Mouse (Mus musculus) granulocyte monocyte progenitor cell, adult 5-6 weeks (primary cell): Measurements from ENCODE around the gene Fam217b. TPM values are rescaled to one million over a fixed set of nuclear protein-coding genes. Genes with fewer than 3 reads are reported as not detected.

Source experiments
- ATAC-seq: replicated peaks from 2 replicates; pipeline ENCODE4 v1.8.0; 2016; ENCODE audit warnings: mild to moderate bottlenecking, moderate TSS enrichment, inconsistent platforms; ENCODE audit not compliant: poor library complexity, severe bottlenecking
- total RNA-seq, 2 experiments: library from RNA; stranded (forward) in 1 of 2; stranded (reverse) in 1 of 2; fragments of 200-712, 200-1000 nt in 1 of 2; fragments of >200 nt in 1 of 2; fragmentation: Nextera tagmentation in 1 of 2; gene quantifications; 2 replicates each; pipeline ENCODE4 v1.2.3; 2014 to 2017

The Fam217b gene
- total RNA-seq (2014; fragmentation: Nextera tagmentation), result 7.0 and 7.4 TPM in 2 replicates
- 3.9 and 5.9 TPM in 2 replicates for total RNA-seq (2017)

DNA sequence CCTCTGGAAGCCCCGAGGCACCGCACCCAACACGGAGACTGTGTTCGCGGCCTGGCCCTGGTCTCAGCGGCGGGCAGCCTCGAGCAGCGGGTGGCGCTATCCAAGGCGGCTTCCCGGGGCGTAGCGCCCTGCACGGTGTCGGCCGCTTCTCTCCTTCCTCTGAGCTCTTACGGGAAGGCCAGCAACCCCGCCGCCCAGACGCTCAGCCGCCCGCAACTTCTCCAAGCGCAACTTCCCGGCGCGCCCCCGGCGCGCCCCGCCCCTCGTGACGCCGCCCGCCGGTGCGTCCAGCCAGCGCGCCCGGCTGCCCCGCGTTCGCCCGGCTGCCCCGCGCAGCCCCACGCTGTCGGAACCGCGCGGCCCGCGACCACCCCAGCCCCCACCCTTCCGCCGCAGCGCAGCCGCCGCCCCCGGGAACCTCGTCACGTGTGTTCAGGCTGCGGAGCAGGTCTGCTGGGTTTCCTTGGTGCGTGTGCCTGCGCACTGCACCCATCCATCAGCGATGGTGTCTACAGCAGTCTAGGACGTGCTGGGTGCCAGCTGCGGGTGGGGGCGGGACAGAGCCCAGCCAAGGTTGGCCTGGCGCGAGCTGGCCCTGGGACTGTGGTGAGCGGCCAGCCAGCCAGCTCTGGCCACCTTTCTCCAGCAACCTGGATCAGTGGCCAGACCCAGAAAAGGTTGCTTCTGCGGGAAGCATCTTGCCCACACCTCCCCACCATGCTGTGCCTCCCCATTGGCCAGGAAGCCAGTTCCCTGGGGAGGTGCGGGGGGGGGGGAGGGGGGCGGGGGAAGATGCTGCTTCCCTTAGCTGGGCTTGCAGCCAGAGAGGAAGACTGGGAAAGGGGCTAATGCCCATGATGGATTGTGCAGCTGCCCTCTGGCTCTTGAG lies at the start of gene Fam217b, which contains the start of gene Ppp1r3d:
TSS of gene Fam217b (plus strand) at position 264 of the 889 bp plus-strand sequence.
TSS of gene Ppp1r3d (minus strand) at position 212 of the 889 bp plus-strand sequence.
- peak; percentile 57 for ATAC-seq

DNA sequence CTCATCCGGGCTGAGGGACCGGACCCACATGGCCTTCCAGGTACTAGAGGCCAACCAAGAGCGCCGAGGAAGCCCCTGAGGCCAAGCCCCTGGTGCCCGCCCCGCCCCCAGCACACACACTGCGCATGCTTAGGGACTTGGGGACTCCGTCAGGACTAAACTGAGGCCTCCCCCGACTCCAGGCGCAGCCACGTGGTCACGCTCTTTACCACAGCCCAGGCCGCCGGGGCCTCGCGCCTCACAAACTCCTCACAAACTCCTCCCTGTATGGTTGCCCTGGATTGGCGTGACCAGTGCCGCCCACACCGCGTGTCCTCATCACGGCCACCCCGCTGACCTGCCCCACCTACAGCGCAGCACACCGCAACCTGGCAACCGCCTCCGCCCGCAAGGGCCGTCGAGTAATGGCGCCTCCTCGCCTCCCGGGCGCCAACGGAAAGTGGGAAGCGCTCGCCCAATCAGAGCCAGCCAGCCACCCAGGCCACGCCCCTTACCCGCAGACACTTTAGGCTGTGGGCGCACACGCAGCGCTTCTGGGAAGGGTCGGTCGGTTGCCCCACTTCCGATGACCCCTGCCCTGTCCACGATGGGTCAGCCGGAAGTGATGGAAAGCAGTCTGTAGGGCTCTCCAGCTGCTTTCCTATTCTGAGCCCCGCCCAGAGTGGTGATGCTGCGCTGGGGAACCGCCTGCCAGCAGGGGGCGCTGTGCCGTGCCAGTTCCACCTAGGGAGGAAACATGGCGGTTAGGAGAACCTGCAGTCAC lies 7.1 kb upstream of the Fam217b start, which contains the start of gene Sycp2:
TSS of gene Sycp2 (minus strand) at position 633 of the 763 bp plus-strand sequence.
- ATAC-seq, result peak; percentile 23

DNA sequence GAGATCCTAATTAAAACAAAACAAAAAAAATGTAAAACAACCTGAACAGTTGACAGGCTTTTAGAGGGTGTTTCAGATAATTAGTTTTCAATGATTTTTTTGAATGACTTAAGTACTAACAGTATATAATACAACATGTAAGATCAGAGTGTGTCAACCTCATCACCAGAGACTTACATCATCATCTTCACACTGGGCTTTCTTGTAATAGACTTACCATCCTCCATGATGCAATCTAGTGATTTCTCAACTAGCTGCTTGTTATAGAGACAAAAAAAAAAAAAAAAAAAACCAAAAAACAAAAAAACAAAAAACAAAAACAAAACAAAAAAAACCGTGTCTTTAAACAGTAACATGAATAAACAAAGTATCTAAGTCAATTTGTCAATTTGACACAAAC lies 5.3 kb upstream of the Fam217b start:
- peak; percentile 69 for ATAC-seq

DNA sequence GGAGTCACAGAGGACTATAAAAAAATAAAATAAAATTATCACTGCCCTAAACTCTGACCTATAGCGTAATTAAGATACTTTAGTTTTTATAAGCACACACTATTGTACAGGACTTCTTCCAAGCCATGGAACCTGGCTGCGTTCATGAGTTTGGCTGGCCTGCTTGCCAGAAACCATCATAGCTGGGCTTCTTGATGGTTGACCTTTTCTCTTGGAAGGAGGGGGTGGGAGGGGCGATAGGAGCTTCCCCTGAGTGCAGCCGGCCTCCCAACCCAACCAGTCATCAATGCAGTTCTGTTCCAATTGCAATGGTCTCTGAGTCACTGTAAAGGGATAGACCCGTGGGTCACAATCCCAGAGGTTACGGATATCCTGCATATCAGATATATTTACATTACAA lies 4.0 kb upstream of the Fam217b start:
- ATAC-seq, result no peak

DNA sequence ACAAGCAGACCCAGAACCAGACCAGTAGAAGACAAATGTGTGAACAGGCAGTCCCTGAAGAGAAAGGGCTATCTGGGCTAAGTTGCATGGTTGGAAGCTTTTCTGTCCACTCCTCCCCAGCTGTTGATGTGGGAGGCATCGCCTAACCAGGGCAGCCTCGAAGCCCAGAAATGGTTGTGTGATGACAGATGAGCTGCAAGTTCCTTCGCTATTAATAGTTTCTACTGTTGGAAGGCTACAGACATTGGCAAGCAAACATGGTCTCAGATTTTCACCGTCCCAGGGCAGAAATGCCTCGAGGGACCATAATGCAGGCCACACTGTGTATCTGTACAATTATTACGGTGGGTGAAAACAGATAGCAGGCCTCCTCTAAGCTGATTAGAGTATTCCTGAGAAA lies 1.7 kb upstream of the Fam217b start:
- no peak for ATAC-seq

DNA sequence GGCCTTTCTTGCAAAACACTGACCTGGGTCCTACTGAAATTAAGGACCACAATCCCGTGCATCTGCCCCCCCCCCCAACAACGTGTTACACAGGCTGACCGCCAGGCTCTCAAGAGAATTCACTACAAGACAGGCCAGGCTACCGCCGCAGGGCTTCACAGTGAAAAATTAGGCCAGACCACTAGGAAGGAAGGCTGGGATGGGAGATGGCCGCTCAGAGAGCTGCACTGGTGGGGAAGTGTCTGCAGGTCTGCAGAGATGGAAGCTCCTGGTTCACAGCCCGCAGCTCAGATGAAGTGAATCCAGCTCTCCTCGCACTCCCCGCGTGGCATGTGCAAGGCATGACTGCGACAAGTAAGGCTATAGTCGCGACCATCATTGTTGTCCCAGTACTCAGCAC lies 1.2 kb upstream of the Fam217b start:
- ATAC-seq, result no peak

DNA sequence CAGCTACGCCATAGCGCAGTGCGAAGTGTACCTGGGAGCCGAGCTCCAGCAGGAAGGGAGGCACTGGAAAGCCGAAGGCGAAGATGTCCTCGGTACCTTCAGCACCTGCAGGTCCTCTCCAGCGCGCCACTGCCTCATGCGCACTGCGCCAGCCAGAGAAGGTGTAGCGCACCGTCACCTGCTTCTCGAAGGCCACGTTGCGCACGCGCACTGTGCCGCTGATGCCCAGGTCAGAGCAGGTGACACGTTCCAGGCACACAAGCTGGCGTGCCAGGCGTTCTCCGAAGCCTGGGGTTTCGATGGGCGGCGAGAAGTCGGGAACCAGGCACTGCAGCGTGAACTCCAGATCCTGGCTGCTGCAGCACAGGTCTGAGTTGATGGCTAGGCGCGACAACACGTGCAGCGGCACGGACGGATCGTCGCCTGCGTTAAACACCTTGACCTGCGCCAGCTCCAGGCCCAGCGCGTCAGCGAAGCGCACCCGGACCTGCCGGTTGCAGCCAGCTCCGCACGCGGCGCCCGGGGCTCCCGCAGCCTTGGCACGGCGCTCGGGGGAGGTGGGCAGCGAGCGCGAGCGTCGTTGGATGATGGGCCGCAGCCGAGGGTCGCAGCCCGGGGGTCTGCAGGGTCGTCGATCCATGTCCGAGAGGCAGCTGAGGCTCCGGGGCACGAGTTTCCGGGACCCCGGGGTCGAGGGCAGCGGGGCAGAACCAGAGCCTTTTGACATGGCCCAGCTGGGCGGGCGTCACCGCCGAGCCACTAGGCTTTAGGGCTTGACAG lies 653 bp upstream of the Fam217b start:
- no peak for ATAC-seq

DNA sequence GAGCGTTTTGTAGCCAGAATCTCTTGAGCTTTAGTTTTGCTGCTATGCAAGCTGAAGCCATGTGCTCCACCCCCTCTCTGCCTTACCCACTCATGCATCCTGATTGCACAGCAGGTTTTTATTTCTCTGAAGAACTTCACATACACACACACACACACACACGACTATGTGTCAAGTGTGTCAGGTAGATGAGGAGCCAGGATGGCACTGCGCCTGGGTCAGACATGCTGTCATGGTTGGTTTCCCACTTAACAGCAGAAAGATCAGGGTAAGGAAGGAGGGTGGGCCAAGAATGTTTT lies 775 bp downstream of the Fam217b start:
- no peak for ATAC-seq

DNA sequence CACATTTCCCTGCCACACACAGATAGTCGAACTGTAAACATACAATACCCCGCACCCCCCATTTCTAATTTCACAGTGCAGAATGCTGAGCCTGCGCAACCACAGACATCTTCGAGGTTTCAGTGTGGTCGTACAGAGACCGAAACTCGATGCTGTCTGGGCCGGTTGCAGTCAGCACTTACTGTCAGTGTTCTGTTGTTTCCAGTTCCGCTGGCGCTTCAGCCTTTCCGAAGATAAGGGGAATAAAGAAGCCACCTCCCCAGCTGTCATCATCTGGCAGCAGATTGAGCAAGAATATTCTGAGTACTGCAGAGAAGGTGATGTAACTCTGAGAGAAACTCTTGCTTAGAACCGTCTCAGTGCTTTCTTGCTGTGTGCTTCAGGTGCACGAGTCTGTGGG lies 2.1 kb downstream of the Fam217b start:
- peak; percentile 71 for ATAC-seq

DNA sequence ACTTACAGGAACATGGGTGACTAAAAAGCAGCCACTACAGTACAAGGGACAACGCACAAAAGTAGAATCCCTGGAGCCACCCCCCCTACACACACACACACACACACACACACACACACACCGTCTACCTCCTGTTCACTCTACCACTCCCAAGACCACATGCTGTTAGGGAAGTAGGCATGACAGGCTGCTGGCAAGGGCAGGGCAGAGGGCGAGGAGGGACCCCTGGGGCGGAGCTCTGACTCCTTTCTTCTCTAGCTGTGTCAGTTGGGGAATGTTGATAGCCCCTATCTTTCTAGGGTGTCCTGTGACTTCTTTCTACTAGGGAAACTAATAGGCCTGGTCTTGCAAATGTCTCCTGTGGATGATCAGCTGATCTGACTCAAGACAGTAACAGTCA lies 2.6 kb downstream of the Fam217b start:
- peak; percentile 49 for ATAC-seq

DNA sequence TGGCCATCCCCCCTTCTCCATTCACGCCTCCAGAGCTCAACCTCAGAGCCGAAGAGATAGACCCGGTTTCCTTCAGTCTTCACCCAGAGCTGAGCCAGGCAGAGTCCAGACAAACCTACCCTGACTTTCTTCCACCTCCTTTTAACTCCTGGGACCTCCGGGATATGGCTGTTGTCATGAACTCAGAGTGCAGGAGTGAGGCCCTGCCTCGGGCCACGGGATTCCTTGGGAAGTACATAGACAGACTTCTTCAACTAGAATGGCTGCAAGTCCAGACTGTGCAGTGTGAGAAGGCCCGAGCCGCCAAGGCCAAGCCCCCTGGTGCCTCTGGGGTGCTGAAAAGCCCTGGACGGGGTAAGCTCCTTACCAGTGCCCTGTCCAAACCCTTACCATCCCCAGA lies 6.3 kb downstream of the Fam217b start:
- no peak for ATAC-seq

DNA sequence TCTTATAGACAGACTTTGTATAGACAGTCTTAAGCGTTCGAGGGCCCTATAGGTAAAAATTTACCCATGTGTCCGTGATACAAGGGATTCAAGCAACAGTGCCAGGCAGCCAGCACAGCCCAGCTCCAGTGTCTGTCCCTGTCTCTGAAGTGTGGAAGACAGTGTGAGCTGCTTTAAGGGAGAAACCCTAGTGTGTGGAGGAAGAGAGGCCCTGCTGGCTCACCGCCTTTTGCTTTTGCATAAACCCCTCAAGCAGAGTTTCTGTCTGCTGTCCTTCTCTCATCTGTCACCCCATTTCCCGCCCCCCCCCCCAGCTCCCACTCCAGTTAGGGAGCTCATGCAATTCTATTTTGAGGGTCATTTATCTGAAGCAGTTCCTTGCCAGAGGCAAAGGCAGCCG lies 7.3 kb downstream of the Fam217b start:
- ATAC-seq, result no peak

DNA sequence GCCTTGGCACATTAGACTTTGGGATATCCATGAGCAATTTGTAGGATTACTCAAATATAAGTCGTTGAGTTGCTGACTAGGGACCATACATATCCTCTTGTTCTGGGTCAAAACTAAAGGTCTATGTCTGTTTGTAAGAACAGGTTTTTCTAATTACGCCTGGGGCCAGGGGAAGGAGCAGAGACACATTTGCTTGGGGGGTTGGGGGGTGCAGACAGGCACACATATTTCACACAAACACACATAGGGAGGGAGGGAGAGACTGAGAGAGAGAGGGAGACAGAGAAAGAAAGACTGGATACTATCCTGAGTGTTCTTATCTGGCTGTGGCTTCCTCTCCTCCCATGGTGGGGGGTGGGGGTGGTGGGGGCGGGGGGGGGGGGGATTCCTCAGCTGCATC lies 7.9 kb downstream of the Fam217b start:
- ATAC-seq, result no peak

DNA sequence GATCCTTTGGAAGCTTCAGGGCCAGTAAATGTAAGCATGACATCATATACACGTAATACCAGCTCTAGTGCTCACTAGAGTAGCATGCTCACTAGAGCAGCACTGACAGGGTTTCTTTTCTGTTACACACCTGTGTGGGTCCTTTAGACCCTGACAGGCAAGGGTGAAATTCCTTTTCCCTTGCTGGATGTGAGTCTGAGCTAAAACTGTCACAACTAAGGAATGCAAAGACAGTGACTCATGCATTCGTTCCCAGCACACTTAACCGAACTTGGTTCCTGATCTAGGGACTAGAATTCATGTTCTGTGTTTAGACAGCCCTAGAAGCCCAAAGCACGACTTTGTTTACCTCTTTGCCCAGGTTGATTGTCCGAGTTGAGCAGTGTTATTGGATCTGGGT lies 8.9 kb downstream of the Fam217b start:
- ATAC-seq, result no peak

DNA sequence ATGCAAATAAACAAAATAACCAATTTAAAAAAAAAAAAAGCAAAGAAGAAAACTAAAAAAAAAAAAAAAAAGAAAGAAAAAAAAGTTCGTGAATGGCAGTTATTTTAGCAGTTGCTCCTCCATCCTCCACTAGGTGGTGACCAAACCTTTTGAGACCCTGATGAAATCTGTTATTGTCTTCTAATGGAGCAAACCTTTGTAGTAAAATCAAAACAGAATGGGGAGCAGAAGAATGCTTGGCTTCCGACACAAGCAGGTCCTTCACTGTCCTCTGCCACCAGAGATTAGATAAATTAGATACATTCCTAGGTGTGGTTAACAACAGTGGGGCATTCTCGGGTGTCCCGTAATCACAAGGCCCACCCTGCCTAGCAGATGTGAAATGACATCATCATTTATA lies 11.9 kb downstream of the Fam217b start:
- peak; percentile 47; the same call in 1 of the 2 replicates for ATAC-seq

DNA sequence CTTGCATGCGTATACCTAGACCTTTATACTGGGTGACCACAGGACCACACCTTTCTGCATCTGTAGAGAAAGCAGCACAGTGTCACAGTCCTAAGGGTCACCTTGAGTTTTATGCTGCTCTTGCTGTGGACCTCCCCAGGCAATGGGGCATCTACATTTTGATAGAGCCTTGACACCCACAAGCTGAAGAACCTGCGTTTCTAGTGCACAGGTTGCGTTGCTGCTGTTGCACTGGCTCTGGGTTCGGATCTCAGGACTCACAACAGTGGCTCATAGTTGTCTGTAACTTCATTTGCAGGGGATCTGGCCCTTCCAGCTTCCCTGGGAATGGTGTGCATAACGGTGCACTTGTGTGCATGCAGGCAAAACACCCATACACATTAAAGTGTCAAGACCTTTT lies 12.9 kb downstream of the Fam217b start:
- no peak for ATAC-seq

DNA sequence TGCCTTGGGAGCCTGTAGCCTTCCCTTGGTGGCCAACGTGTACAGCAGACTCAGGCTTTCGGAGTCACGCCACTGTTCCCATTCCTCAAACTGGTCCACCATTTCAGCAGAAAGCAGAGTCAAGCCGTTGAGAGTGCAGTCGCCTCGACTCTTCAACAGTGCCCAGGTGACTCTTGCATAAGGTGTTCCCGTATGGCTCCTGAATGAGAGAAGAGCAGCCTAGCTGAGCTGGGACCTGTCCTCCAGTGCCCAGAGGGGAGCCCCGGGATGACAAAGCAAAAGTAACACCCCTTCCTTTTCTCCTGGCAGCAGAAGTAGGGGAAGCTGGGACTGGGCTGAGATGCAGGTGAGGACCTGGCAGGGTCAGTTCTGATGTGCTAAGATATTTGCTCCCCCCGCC lies 13.9 kb downstream of the Fam217b start:
- ATAC-seq, result no peak

DNA sequence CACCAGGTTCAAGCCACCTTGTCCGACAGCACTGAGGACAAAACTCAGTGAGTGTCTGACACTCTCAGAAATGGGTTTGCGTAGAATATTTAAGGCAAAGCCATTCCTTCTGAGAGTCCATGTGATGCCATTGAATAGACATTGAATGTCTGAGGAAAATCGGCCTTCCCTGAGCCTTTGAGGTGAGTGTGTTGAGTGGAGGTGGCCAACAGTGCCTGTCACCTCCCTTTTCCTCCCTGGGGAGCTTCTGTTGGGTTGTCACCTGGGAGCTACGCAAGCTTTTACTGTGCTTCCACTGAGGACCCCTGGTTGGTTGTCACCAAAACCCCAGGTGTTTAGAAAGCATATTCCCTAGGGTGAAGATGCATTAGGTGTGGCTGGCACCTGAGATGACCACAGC lies 14.4 kb downstream of the Fam217b start:
- ATAC-seq, result no peak

DNA sequence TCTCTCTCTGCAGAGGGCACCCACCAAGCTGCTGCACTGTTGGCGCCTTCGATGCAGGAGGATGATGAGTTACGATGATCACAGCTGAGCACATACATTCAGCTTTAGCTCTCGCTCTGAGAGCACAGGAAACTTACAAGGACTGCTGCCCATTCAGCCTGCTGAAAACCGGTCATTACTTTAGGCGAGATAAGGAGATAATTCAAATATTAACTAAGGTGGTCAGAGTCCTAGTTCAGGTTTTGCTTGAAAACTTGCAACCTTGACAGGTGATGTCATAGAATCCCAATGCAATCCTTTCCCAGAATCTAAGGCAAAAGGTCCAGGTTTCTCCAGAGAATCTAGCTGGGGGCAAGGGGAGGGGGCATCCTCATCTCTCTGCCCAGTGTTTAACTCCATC lies 15.1 kb downstream of the Fam217b start:
- ATAC-seq, result no peak

DNA sequence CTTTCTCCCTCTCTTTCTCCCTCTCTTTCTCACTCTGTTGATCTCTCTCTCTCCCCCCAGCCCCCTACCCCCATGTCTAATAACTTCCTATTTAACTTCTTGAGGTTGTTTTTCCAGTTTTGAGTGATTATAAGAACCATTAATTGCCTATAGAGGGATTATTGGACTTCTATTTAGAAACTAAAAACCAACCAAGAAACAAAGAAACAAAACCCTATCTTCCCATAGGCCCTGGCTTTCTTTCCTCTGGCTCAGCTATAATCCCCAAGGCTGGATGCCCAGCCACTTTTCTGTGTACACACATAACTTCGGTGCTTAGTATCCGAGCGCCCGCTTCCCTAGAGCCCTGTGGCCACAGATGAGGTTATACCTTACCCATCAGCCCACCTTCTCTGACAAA lies 15.9 kb downstream of the Fam217b start, which contains the start of gene Cdh26:
TSS of gene Cdh26 (plus strand) at position 301 of the 400 bp plus-strand sequence.
- ATAC-seq, result no peak

DNA sequence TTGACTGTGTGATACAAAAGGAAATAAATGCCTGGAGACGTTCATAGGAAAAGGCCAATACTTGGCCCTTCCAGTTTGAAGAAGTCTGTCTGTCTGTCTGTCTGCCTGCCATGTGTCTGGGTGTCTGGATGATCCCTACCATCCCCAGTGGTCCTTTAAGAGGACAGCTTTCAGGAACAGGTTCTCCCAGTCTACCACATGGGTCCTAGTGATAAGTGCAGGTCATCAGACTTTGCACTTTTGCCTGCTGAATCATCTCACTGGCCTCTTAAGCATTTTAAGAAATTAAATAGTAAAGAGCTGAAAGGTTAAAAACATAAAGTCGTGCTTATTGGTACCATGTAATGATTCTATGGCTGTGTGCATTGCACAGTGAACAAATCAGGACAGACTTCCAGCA lies 19.2 kb downstream of the Fam217b start:
- no peak for ATAC-seq
